Mouse (Mus musculus) cortical plate, adult 2 months (tissue): ENCODE data around the gene Mrps35.
A peak's percentile ranks its signal among the peaks of the same experiment; 100 is the strongest.

ENCODE experiments used
- CTCF ChIP-seq: fragments of 200-500 bp; IDR thresholded peaks from 2 replicates; pipeline ENCODE4 v1.5.1; 2011; ENCODE audit warnings: mild to moderate bottlenecking, control low read depth, low read length; ENCODE audit not compliant: insufficient read depth; ENCODE audit errors: extremely low read depth
- POLR2A ChIP-seq: fragments of 200-500 bp; IDR thresholded peaks from 2 replicates; pipeline ENCODE4 v1.6.1; 2011; ENCODE audit warnings: mild to moderate bottlenecking, low read length, control low read depth; ENCODE audit not compliant: insufficient read depth; ENCODE audit errors: extremely low read depth

- TF ChIP-seq CTCF, result peak; percentile 36; the same call in 1 of the 2 replicates
- no peak for TF ChIP-seq POLR2A
Observed at GRCm38 (mm10) chr6:147102293-147102692, 59.7 kb downstream of the Mrps35 start.
